Mouse (Mus musculus) liver, postnatal 0 days (tissue): Measurements from ENCODE around the gene Il10.

Experiments used
- CTCF ChIP-seq: sonication (generic); IDR thresholded peaks from 2 replicates; pipeline ENCODE4 v1.5.1; 2016; ENCODE audit warnings: antibody characterized with exemption, low read depth
- EP300 ChIP-seq: IDR thresholded peaks from 2 replicates; pipeline ENCODE4 v1.6.1; 2016; ENCODE audit warnings: antibody characterized with exemption, low read depth, mild to moderate bottlenecking

GRCm38 (mm10) chr1:131019492-131020098 lies at the start of gene Il10:
- TF ChIP-seq CTCF = no peak
- TF ChIP-seq EP300 = no peak
